In the genomic region with DNA sequence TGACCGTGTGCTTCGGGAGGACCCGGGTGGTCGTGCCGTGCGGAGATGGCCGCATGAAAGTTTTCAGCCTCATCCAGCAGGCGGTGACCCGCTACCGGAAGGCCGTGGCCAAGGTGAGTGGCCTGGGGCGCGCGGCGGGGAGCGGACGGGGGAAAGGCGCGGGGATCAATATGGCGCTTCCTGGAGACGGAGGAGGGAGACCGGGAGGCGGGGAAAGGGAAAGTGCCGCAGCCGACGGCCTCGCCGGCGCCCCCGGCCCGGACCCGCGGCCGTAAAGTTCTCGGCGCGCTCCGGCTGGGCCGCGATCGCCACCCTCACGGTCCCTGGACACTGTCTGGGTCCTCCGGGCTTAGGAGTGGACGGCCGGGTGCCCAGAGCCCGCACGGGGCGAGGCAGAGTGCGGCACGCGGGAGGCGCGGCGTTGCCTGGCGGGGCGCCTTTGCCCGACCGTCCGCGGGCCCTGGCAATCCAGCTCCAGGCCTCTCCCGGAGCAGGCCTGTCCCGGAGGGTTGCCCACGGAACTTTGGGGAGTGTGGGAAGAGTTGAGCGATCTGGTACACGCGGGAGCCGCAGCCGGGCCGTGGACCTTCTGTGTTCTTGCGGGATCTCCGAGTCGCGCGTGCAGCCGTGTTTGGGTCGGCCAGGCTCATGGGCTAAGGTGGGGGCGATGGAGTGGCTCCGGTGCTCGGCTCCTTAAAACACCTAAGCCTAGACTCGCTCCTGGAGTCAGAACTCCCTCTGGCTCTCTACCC, we compare ENCODE assay signal across 8 mouse cellular contexts. TPM values are rescaled to one million over a fixed set of nuclear protein-coding genes. Genes with fewer than 3 reads are reported as not detected.
DNase-seq lines count a peak whose midpoint lies in the region; ATAC-seq and TF ChIP-seq lines count a peak whose summit lies in the region.

No protein-coding gene starts in this region.

- peak overlapping the region; percentile 93 for H3K9ac ChIP-seq in hindbrain, embryonic 16.5 days (ENCODE audit: low read depth, low read length)
- H3K9ac ChIP-seq in limb, embryonic 11.5 days (ENCODE audit: low read length): peak overlapping the region; percentile 98
- H3K9ac ChIP-seq in midbrain, embryonic 13.5 days (replicated peaks): peak overlapping the region; percentile 93
- H3K9ac ChIP-seq in stomach, embryonic 15.5 days: peak overlapping the region; percentile 96

- DNase-seq in adrenal gland, postnatal 14 days: peak; percentile 73
- peak; percentile 48 for DNase-seq in gastrocnemius, postnatal 14 days
- peak; percentile 83 for DNase-seq in limb, embryonic 11.5 days (ENCODE audit: low spot score)
- DNase-seq in spleen, postnatal 36 days (ENCODE audit: low spot score in 2 of 2): no peak

- TF ChIP-seq POLR2A in cortical plate, adult 2 months (IDR thresholded peaks at IDR 0.05; ENCODE audit: extremely low read depth, insufficient read depth, low read length): no peak

- no peak for TF ChIP-seq CTCF in cortical plate, adult 2 months (IDR thresholded peaks at IDR 0.05; ENCODE audit: extremely low read depth, insufficient read depth, low read length)

- under 1% methylated on average over 76 of the region's 80 CpGs for WGBS in hindbrain, embryonic 16.5 days
- under 1% methylated on average over 71 of the region's 80 CpGs for WGBS in limb, embryonic 11.5 days
- WGBS in midbrain, embryonic 13.5 days: under 1% methylated on average over 79 of the region's 80 CpGs
- under 1% methylated on average over 76 of the region's 80 CpGs for WGBS in stomach, embryonic 15.5 days

- intact Hi-C loops in gastrocnemius, postnatal 14 days (cut with DNase I; ENCODE audit: low total_unique reads): loop anchor here (5.0 kb wide), 1 partner anchor 68 kb away; no protein-coding TSS in a partner anchor

- H3K9me3 ChIP-seq in hindbrain, embryonic 16.5 days (ENCODE audit: control insufficient read depth, low read length): no peaks in the 10 kb centered on the region
- no peaks in the 10 kb centered on the region for H3K9me3 ChIP-seq in limb, embryonic 11.5 days (ENCODE audit: control insufficient read depth, low read length)
- H3K9me3 ChIP-seq in midbrain, embryonic 13.5 days: no peaks in the 10 kb centered on the region
- H3K9me3 ChIP-seq in stomach, embryonic 15.5 days: no peaks in the 10 kb centered on the region

- H3K27ac ChIP-seq in cortical plate, adult 2 months (ENCODE audit: insufficient read depth, low read length): peak overlapping the region; percentile 97
- peak overlapping the region; percentile 94 for H3K27ac ChIP-seq in hindbrain, embryonic 16.5 days (ENCODE audit: low read depth, low read length)
- H3K27ac ChIP-seq in limb, embryonic 11.5 days (replicated peaks; ENCODE audit: low read depth, low read length): peak overlapping the region; percentile 96
- peak overlapping the region; percentile 95 for H3K27ac ChIP-seq in midbrain, embryonic 13.5 days
- peak overlapping the region; percentile 99 for H3K27ac ChIP-seq in stomach, embryonic 15.5 days

- peak overlapping the region; percentile 82 for H3K4me2 ChIP-seq in hindbrain, embryonic 16.5 days (ENCODE audit: low read length)
- peak overlapping the region; percentile 71 for H3K4me2 ChIP-seq in limb, embryonic 11.5 days (ENCODE audit: low read depth, severe bottlenecking)
- peak overlapping the region; percentile 81 for H3K4me2 ChIP-seq in midbrain, embryonic 13.5 days (replicated peaks)
- peak overlapping the region; percentile 76 for H3K4me2 ChIP-seq in stomach, embryonic 15.5 days

- ATAC-seq in hindbrain, embryonic 16.5 days: peak; percentile 55
- ATAC-seq in limb, embryonic 11.5 days (ENCODE audit: insufficient number of reproducible peaks, low FRiP score, low TSS enrichment, low read depth): peak; percentile 63
- peak; percentile 72 for ATAC-seq in midbrain, embryonic 13.5 days
- peak; percentile 49 for ATAC-seq in stomach, embryonic 15.5 days (ENCODE audit: insufficient read depth, low FRiP score, low read depth)

- no peaks in the 10 kb centered on the region for H3K36me3 ChIP-seq in hindbrain, embryonic 16.5 days (ENCODE audit: control insufficient read depth, insufficient read depth, low read length)
- H3K36me3 ChIP-seq in limb, embryonic 11.5 days (ENCODE audit: control insufficient read depth, insufficient read depth, low read length): no peaks in the 10 kb centered on the region
- no peaks in the 10 kb centered on the region for H3K36me3 ChIP-seq in midbrain, embryonic 13.5 days
- H3K36me3 ChIP-seq in stomach, embryonic 15.5 days: no peaks in the 10 kb centered on the region

- no peaks in the 10 kb centered on the region for H3K27me3 ChIP-seq in hindbrain, embryonic 16.5 days (replicated peaks; ENCODE audit: control insufficient read depth, insufficient read depth, low read length)
- H3K27me3 ChIP-seq in limb, embryonic 11.5 days (ENCODE audit: control insufficient read depth, insufficient read depth, low read length): no peaks in the 10 kb centered on the region
- H3K27me3 ChIP-seq in midbrain, embryonic 13.5 days: peaks cover 3% of the 10 kb centered on the region; the same call in 1 of the 2 replicates
- H3K27me3 ChIP-seq in stomach, embryonic 15.5 days (replicated peaks): no peaks in the 10 kb centered on the region

- H3K4me1 ChIP-seq in cortical plate, adult 2 months (ENCODE audit: control insufficient read depth, insufficient read depth, low read length): no peaks in the 10 kb centered on the region
- H3K4me1 ChIP-seq in hindbrain, embryonic 16.5 days (ENCODE audit: control insufficient read depth, insufficient read depth, low read depth, low read length): peaks cover 17% of the 10 kb centered on the region
- H3K4me1 ChIP-seq in limb, embryonic 11.5 days (ENCODE audit: control insufficient read depth, insufficient read depth, low read length): peaks cover 8% of the 10 kb centered on the region; the same call in 1 of the 2 replicates
- peaks cover 36% of the 10 kb centered on the region for H3K4me1 ChIP-seq in midbrain, embryonic 13.5 days (replicated peaks)
- H3K4me1 ChIP-seq in stomach, embryonic 15.5 days: peaks cover 9% of the 10 kb centered on the region

- peak overlapping the region; percentile 88 for H3K4me3 ChIP-seq in cortical plate, adult 2 months (ENCODE audit: insufficient read depth, low read length)
- peak overlapping the region; percentile 92 for H3K4me3 ChIP-seq in hindbrain, embryonic 16.5 days (ENCODE audit: low read length)
- H3K4me3 ChIP-seq in limb, embryonic 11.5 days (ENCODE audit: low read depth, low read length): peak overlapping the region; percentile 91
- peak overlapping the region; percentile 95 for H3K4me3 ChIP-seq in midbrain, embryonic 13.5 days (replicated peaks)
- H3K4me3 ChIP-seq in stomach, embryonic 15.5 days (replicated peaks): peak overlapping the region; percentile 94

RNA-seq across cellular contexts. Expression of a gene that starts 0.8 kb away (rescaled TPM):
- 37.8 and 40.2 TPM in 2 replicates for total RNA-seq in adrenal gland, postnatal 14 days (2021)
- 10.3 and 11.3 TPM in 2 replicates for polyA plus RNA-seq in cortical plate, adult 2 months (2012; rRNA removed)
- 10 to 100 TPM; 23.9 to 25.7 TPM for total RNA-seq in gastrocnemius, postnatal 14 days (2021)
- 12.1 and 14.3 TPM in 2 replicates for polyA plus RNA-seq in hindbrain, embryonic 16.5 days (2015; fragmentation: Nextera tagmentation; extraction: Ambion mirVana)
- polyA plus RNA-seq in limb, embryonic 11.5 days (2014; fragmentation: Nextera tagmentation; extraction: Ambion mirVana): 38.8 and 41.4 TPM in 2 replicates
- polyA plus RNA-seq in midbrain, embryonic 13.5 days (2015; fragmentation: Nextera tagmentation; extraction: Ambion mirVana): 20.0 and 22.8 TPM in 2 replicates
- polyA plus RNA-seq in stomach, embryonic 15.5 days (2015; fragmentation: Nextera tagmentation; extraction: Ambion mirVana): 27.6 and 28.3 TPM in 2 replicates

Comparison
In these comparisons a context has a peak if more than half of its experiments do, and no peak if none do; other contexts are left out.
1. DNase-seq: peak in adrenal gland, postnatal 14 days (single experiment), gastrocnemius, postnatal 14 days (single experiment) and limb, embryonic 11.5 days (single experiment); none in spleen, postnatal 36 days (0 of 2).
2. Peak in every context shown above with its lines, with median percentiles within 50 percentile points of each other: H3K27ac ChIP-seq, H3K4me3 ChIP-seq, ATAC-seq, H3K4me2 ChIP-seq and H3K9ac ChIP-seq.